Mouse (Mus musculus): ENCODE results near the gene Asap2. TPM values are rescaled to one million over a fixed set of nuclear protein-coding genes. Genes with fewer than 3 reads are reported as not detected.

Asap2 gene
- polyA plus RNA-seq, 1 experiment, result 6.6 TPM

- Histone ChIP-seq H3K27ac (ENCODE audit: control insufficient read depth, insufficient read depth, low read depth, low read length, poor library complexity) (no peak overlapping the region), H3K4me1 (ENCODE audit: control insufficient read depth, insufficient read depth, low read length) (no peaks in the 10 kb centered on the region), H3K4me3 (replicated peaks; ENCODE audit: control insufficient read depth, low read depth, low read length) (no peak overlapping the region)
- no peak for TF ChIP-seq CTCF (IDR thresholded peaks at IDR 0.05; ENCODE audit: control insufficient read depth, insufficient read depth, low read length)
- whole genome bisulfite sequencing, result 80% methylated on average over 7 of the region's 7 CpGs
These were observed 284.2 kb downstream of the Asap2 start for GRCm38 (mm10) chr12:21274446-21274845.

- Histone ChIP-seq H3K4me3 (replicated peaks; ENCODE audit: control insufficient read depth, low read depth, low read length) (no peak overlapping the region), H3K4me1 (ENCODE audit: control insufficient read depth, insufficient read depth, low read length) (no peaks in the 10 kb centered on the region), H3K27ac (ENCODE audit: control insufficient read depth, insufficient read depth, low read depth, low read length, poor library complexity) (no peak overlapping the region)
- TF ChIP-seq CTCF (IDR thresholded peaks at IDR 0.05; ENCODE audit: control insufficient read depth, insufficient read depth, low read length) (no peak), POLR2A (IDR thresholded peaks at IDR 0.05; ENCODE audit: borderline replicate concordance, control insufficient read depth, low read depth, low read length) (no peak)
- WGBS, result 72% methylated on average over 1 of the region's 1 CpGs
These were observed 287.1 kb downstream of the Asap2 start for GRCm38 (mm10) chr12:21277352-21277864.

GRCm38 (mm10) chr12:21284761-21285441, 294.6 kb downstream of the Asap2 start, which contains the start of gene Cpsf3:
Gene Cpsf3, plus strand, starts transcription at chr12:21285391.
- Histone ChIP-seq H3K4me1 (ENCODE audit: control insufficient read depth, insufficient read depth, low read length) (peaks cover 2% of the 10 kb centered on the region; the same call in 1 of the 2 replicates), H3K4me3 (replicated peaks; ENCODE audit: control insufficient read depth, low read depth, low read length) (peak within 1 kb of the TSS; percentile 82), H3K27ac (ENCODE audit: control insufficient read depth, insufficient read depth, low read depth, low read length, poor library complexity) (peak within 1 kb of the TSS; percentile 64)
- 52% methylated on average over 11 of the region's 11 CpGs for WGBS
- TF ChIP-seq POLR2A (IDR thresholded peaks at IDR 0.05; ENCODE audit: borderline replicate concordance, control insufficient read depth, low read depth, low read length) (no peak), CTCF (IDR thresholded peaks at IDR 0.05; ENCODE audit: control insufficient read depth, insufficient read depth, low read length) (0 out of 2 replicates have a peak, but pooled peaks have one; percentile 17)

- TF ChIP-seq CTCF (IDR thresholded peaks at IDR 0.05; ENCODE audit: control insufficient read depth, insufficient read depth, low read length), result no peak
- TF ChIP-seq POLR2A (IDR thresholded peaks at IDR 0.05; ENCODE audit: borderline replicate concordance, control insufficient read depth, low read depth, low read length), result no peak
- Histone ChIP-seq H3K27ac (ENCODE audit: control insufficient read depth, insufficient read depth, low read depth, low read length, poor library complexity) (peak overlapping the region; percentile 64), H3K4me1 (ENCODE audit: control insufficient read depth, insufficient read depth, low read length) (peaks cover 2% of the 10 kb centered on the region; the same call in 1 of the 2 replicates), H3K4me3 (replicated peaks; ENCODE audit: control insufficient read depth, low read depth, low read length) (peak overlapping the region; percentile 82)
- WGBS, result 2% methylated on average over 47 of the region's 47 CpGs
These were observed 295.4 kb downstream of the Asap2 start for GRCm38 (mm10) chr12:21285508-21286242.

GRCm38 (mm10) chr12:21286243-21286622, 296.0 kb downstream of the Asap2 start, which contains the start of gene Itgb1bp1:
Gene Itgb1bp1, minus strand, starts transcription at chr12:21286284.
- TF ChIP-seq CTCF (IDR thresholded peaks at IDR 0.05; ENCODE audit: control insufficient read depth, insufficient read depth, low read length), result no peak
- no peak for TF ChIP-seq POLR2A (IDR thresholded peaks at IDR 0.05; ENCODE audit: borderline replicate concordance, control insufficient read depth, low read depth, low read length)
- peaks cover 2% of the 10 kb centered on the region; the same call in 1 of the 2 replicates for H3K4me1 ChIP-seq (ENCODE audit: control insufficient read depth, insufficient read depth, low read length)
- peak within 1 kb of the TSS; percentile 82 for H3K4me3 ChIP-seq (replicated peaks; ENCODE audit: control insufficient read depth, low read depth, low read length)
- H3K27ac ChIP-seq (ENCODE audit: control insufficient read depth, insufficient read depth, low read depth, low read length, poor library complexity), result peak within 1 kb of the TSS; percentile 64
- under 1% methylated on average over 28 of the region's 28 CpGs for WGBS

GRCm38 (mm10) chr12:21286712-21287650, 296.7 kb downstream of the Asap2 start:
- TF ChIP-seq CTCF (IDR thresholded peaks at IDR 0.05; ENCODE audit: control insufficient read depth, insufficient read depth, low read length) (no peak), POLR2A (IDR thresholded peaks at IDR 0.05; ENCODE audit: borderline replicate concordance, control insufficient read depth, low read depth, low read length) (no peak)
- H3K27ac ChIP-seq (ENCODE audit: control insufficient read depth, insufficient read depth, low read depth, low read length, poor library complexity), result peak overlapping the region; percentile 64; the same call in 1 of the 2 replicates
- peaks cover 2% of the 10 kb centered on the region; the same call in 1 of the 2 replicates for H3K4me1 ChIP-seq (ENCODE audit: control insufficient read depth, insufficient read depth, low read length)
- peak overlapping the region; percentile 82 for H3K4me3 ChIP-seq (replicated peaks; ENCODE audit: control insufficient read depth, low read depth, low read length)
- 8% methylated on average over 18 of the region's 18 CpGs for WGBS

GRCm38 (mm10) chr12:21288716-21289395, 298.6 kb downstream of the Asap2 start:
- Histone ChIP-seq H3K27ac (ENCODE audit: control insufficient read depth, insufficient read depth, low read depth, low read length, poor library complexity) (no peak overlapping the region), H3K4me1 (ENCODE audit: control insufficient read depth, insufficient read depth, low read length) (peaks cover 2% of the 10 kb centered on the region; the same call in 1 of the 2 replicates), H3K4me3 (replicated peaks; ENCODE audit: control insufficient read depth, low read depth, low read length) (no peak overlapping the region)
- TF ChIP-seq POLR2A (IDR thresholded peaks at IDR 0.05; ENCODE audit: borderline replicate concordance, control insufficient read depth, low read depth, low read length), result no peak
- WGBS, result 91% methylated on average over 3 of the region's 3 CpGs

Data from bone marrow, adult 2 months (tissue).